Mouse (Mus musculus) G1E (cell line): Measurements from ENCODE around the gene Mdm4.

ENCODE experiments used
- CTCF ChIP-seq: IDR thresholded peaks from 2 replicates; pipeline ENCODE4 v1.5.1; 2012; ENCODE audit warnings: low read depth, low read length, inconsistent platforms, mixed read lengths
- GATA1 ChIP-seq: IDR thresholded peaks from 2 replicates; pipeline ENCODE4 v1.6.1; 2012; ENCODE audit warnings: borderline replicate concordance, low read length, inconsistent platforms, mixed read lengths
- GATA2 ChIP-seq: IDR thresholded peaks from 2 replicates; pipeline ENCODE4 v1.6.1; 2012; ENCODE audit warnings: low read depth, low read length, inconsistent platforms, borderline replicate concordance
- TAL1 ChIP-seq: conservative IDR thresholded peaks from 2 replicates; pipeline ENCODE4 v1.6.1; 2012; ENCODE audit warnings: low read depth, low read length, inconsistent platforms, mixed read lengths

GRCm38 (mm10) chr1:132918117-132918680, 112.2 kb downstream of the Mdm4 start:
- TF ChIP-seq CTCF (no peak), GATA1 (no peak), TAL1 (no peak), GATA2 (no peak)
